Mouse (Mus musculus) lung, postnatal 0 days (tissue): ENCODE measurements around the gene Igsf3. TPM values are rescaled to one million over a fixed set of nuclear protein-coding genes. Genes with fewer than 3 reads are reported as not detected.
"Not testable (repeated sequence)": the region's sequence is repeated elsewhere in the genome, so short reads cannot be mapped to it uniquely, and the experiment has no call there.

Experiments used
- ATAC-seq: fragments of 200-750 bp; cut with Nextera tagmentation; 2 replicates; pipeline ENCODE4 v1.8.0; 2017; ENCODE audit warnings: moderate library complexity
- DNase-seq: peaks from one replicate; pipeline ENCODE4 v3.0.0-alpha.2; 2016; ENCODE audit warnings: low spot score
- H3K27ac ChIP-seq: fragments of 300-500 bp; sonication (generic); 2 replicates; pipeline ENCODE4 v1.5.1; 2014; ENCODE audit warnings: antibody characterized with exemption, mild to moderate bottlenecking, low read length, mixed read lengths
- H3K27me3 ChIP-seq: fragments of 300-500 bp; sonication (generic); replicated peaks from 2 replicates; pipeline ENCODE4 v1.6.1; 2014; ENCODE audit warnings: low read length, mixed read lengths; ENCODE audit not compliant: insufficient read depth
- H3K36me3 ChIP-seq: fragments of 300-500 bp; sonication (generic); 2 replicates; pipeline ENCODE4 v1.6.1; 2014; ENCODE audit warnings: low read length, mixed read lengths; ENCODE audit not compliant: insufficient read depth
- H3K4me1 ChIP-seq: fragments of 300-500 bp; sonication (generic); 2 replicates; pipeline ENCODE4 v1.6.1; 2014; ENCODE audit warnings: antibody characterized with exemption, low read depth, low read length, mixed read lengths; ENCODE audit not compliant: insufficient read depth
- H3K4me2 ChIP-seq: fragments of 300-500 bp; sonication (generic); replicated peaks from 2 replicates; pipeline ENCODE4 v1.6.1; 2014; ENCODE audit warnings: low read depth, mild to moderate bottlenecking, low read length, moderate library complexity, mixed read lengths
- H3K4me3 ChIP-seq: fragments of 300-500 bp; sonication (generic); 2 replicates; pipeline ENCODE4 v1.5.1; 2014; ENCODE audit warnings: low read depth, low read length
- H3K9ac ChIP-seq: fragments of 300-500 bp; sonication (generic); replicated peaks from 2 replicates; pipeline ENCODE4 v1.6.1; 2014; ENCODE audit warnings: low read depth, mild to moderate bottlenecking
- H3K9me3 ChIP-seq: fragments of 300-500 bp; sonication (generic); 2 replicates; pipeline ENCODE4 v1.6.1; 2016; ENCODE audit warnings: low read length, mixed read lengths
- CTCF ChIP-seq: IDR thresholded peaks from 2 replicates; pipeline ENCODE4 v1.5.1; 2016; ENCODE audit warnings: antibody characterized with exemption, mild to moderate bottlenecking
- EP300 ChIP-seq: IDR thresholded peaks from 2 replicates; pipeline ENCODE4 v1.6.1; 2016; ENCODE audit warnings: antibody characterized with exemption, mild to moderate bottlenecking, control low read depth
- WGBS: fragments of 180-500 bp; shearing (Covaris S2); extraction: QIAGEN DNeasy Blood & Tissue Kit; methylation state at CpG from one replicate; pipeline ENCODE4 v1.1.7; 2014; 5-methylcytosine and 5-hydroxymethylcytosine counted together
- polyA plus RNA-seq: library from polyadenylated mRNA; unstranded; fragments of >200 nt; fragmentation: Nextera tagmentation; extraction: Ambion mirVana; gene quantifications from 2 replicates; pipeline ENCODE4 v1.2.1, GENCODE M21; 2015

Igsf3 gene
- polyA plus RNA-seq, 1 experiment from 2014 or later = 16.9 TPM

DNA sequence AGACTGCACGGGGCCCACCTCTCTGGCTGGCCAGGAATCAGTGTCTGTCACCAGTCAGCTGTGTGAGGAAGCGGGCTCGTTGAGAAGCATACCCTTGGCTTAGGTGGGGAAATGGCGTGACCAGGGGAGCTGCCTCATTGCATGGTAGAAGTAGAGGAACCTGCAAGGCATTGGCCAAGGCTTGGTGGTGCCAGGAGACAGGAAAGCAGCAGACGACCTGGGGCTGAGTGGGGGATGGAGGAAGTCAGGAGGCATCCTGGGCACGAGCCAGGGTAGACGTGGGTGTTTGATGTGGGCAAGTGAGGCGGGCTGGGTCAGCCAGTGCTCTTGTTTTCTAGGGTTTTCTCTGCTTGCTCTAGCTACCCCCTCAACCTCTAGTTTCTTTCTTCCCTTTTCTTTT, 30.7 kb downstream of the Igsf3 start:
- H3K36me3 ChIP-seq = no peaks in the 10 kb centered on the region
- H3K4me1 ChIP-seq = peaks cover 16% of the 10 kb centered on the region; the same call in 1 of the 2 replicates
- no peaks in the 10 kb centered on the region for H3K9me3 ChIP-seq
- no peak overlapping the region for H3K9ac ChIP-seq
- no peak overlapping the region for H3K4me3 ChIP-seq
- no peak overlapping the region for H3K4me2 ChIP-seq
- no peak overlapping the region for H3K27ac ChIP-seq
- TF ChIP-seq EP300 = no peak
- no peak for TF ChIP-seq CTCF
- no peaks in the 10 kb centered on the region for H3K27me3 ChIP-seq
- 47% methylated on average over 8 of the region's 8 CpGs for WGBS
- ATAC-seq = no peak
- no peak for DNase-seq

GRCm38 (mm10) chr3:101408953-101409750, 32.3 kb downstream of the Igsf3 start:
- H3K27me3 ChIP-seq = no peaks in the 10 kb centered on the region
- no peak for TF ChIP-seq CTCF
- TF ChIP-seq EP300 = no peak
- no peak overlapping the region for H3K9ac ChIP-seq
- ATAC-seq (0 out of 2 replicates have a peak, but pooled peaks have one; percentile 10), DNase-seq (peak; percentile 37)
- peaks cover 16% of the 10 kb centered on the region; the same call in 1 of the 2 replicates for H3K4me1 ChIP-seq
- no peaks in the 10 kb centered on the region for H3K36me3 ChIP-seq
- no peak overlapping the region; the same call in 1 of the 2 replicates for H3K4me2 ChIP-seq
- no peaks in the 10 kb centered on the region for H3K9me3 ChIP-seq
- H3K4me3 ChIP-seq = no peak overlapping the region
- H3K27ac ChIP-seq = 0 out of 2 replicates have a peak overlapping the region, but pooled peaks have one; percentile 14
- 44% methylated on average over 20 of the region's 20 CpGs for WGBS

GRCm38 (mm10) chr3:101410202-101410601, 33.3 kb downstream of the Igsf3 start:
- TF ChIP-seq CTCF (no peak), EP300 (no peak)
- ATAC-seq (no peak), DNase-seq (no peak)
- peaks cover 12% of the 10 kb centered on the region; the same call in 1 of the 2 replicates for H3K4me1 ChIP-seq
- no peaks in the 10 kb centered on the region for H3K36me3 ChIP-seq
- H3K27ac ChIP-seq = no peak overlapping the region
- no peaks in the 10 kb centered on the region for H3K27me3 ChIP-seq
- H3K9ac ChIP-seq = no peak overlapping the region
- no peak overlapping the region for H3K4me3 ChIP-seq
- H3K4me2 ChIP-seq = no peak overlapping the region
- WGBS = 43% methylated on average over 2 of the region's 2 CpGs
- no peaks in the 10 kb centered on the region for H3K9me3 ChIP-seq

DNA sequence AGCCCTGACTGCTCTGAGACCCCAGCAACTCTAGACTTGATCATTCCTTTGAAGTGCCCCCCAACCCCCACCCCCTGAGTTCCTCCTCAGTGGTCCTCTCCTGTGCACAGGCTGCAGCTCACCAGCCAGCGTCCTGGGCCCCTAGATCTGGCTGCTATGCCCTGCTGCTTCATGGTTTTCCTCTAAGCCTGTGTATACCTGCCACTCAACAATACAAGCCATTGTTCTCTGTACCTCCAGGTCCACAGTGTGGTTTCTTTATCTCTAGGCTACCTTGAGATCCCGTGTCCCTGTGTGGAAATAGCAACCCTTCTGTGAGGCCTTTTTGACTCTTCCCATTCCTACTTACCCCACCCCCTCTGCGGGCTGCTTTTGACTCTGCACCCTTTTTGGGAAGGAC, 33.9 kb downstream of the Igsf3 start:
- no peak overlapping the region for H3K27ac ChIP-seq
- WGBS = 46% methylated on average over 3 of the region's 3 CpGs
- no peak for TF ChIP-seq CTCF
- no peak for TF ChIP-seq EP300
- H3K4me2 ChIP-seq = no peak overlapping the region
- peaks cover 8% of the 10 kb centered on the region; the same call in 1 of the 2 replicates for H3K4me1 ChIP-seq
- no peaks in the 10 kb centered on the region for H3K36me3 ChIP-seq
- H3K9me3 ChIP-seq = no peaks in the 10 kb centered on the region
- DNase-seq (no peak), ATAC-seq (no peak)
- H3K9ac ChIP-seq = no peak overlapping the region
- no peaks in the 10 kb centered on the region for H3K27me3 ChIP-seq
- no peak overlapping the region for H3K4me3 ChIP-seq

DNA sequence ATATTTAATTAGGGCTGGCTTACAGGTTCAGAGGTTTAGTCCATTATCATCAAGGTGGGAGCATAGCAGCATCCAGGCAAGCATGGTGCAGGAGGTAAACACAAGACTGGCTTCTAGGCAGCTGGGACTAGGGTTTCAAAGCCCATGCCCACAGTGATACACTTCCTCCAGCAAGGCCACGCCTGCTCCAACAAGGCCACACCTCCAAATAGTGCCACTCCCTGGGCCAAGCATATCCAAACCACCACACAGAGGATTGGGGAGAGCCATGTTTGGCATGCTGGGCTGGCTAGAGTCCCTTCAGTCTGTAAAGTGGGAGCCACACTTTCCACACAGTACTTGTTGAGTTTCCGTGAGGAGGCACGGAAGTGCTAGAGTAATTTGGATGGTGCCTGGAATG, 34.7 kb downstream of the Igsf3 start:
- Histone ChIP-seq H3K27me3 (no peaks in the 10 kb centered on the region), H3K4me2 (no peak overlapping the region), H3K36me3 (no peaks in the 10 kb centered on the region), H3K4me1 (peaks cover 3% of the 10 kb centered on the region; the same call in 1 of the 2 replicates), H3K9me3 (no peaks in the 10 kb centered on the region), H3K9ac (no peak overlapping the region), H3K4me3 (no peak overlapping the region), H3K27ac (no peak overlapping the region)
- ATAC-seq (no peak), DNase-seq (no peak)
- WGBS = 64% methylated on average over 3 of the region's 3 CpGs
- TF ChIP-seq CTCF (no peak), EP300 (no peak)

DNA sequence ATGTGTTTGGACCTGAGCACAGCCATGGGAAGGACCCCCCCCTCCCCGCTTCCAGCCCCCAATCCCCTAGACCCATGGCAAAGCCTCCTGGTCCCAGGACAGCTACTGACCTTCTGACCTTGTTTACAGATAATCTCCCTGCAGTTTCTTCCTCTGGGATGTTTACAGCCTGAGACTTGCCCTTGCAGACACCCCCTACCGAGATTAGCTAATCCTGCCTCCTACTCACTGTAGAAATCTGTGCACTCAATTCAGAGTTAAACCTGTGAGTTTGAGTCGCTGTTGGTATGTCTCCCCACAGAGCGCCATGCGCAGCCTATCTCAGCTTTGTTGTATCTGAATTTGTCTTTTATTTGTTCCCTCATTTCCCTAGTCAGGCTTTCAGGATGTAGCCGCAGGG, 35.2 kb downstream of the Igsf3 start:
- Histone ChIP-seq H3K27me3 (no peaks in the 10 kb centered on the region), H3K9ac (no peak overlapping the region), H3K9me3 (no peaks in the 10 kb centered on the region), H3K4me2 (no peak overlapping the region), H3K4me1 (no peaks in the 10 kb centered on the region), H3K4me3 (no peak overlapping the region), H3K36me3 (no peaks in the 10 kb centered on the region), H3K27ac (no peak overlapping the region)
- 77% methylated on average over 6 of the region's 6 CpGs for WGBS
- no peak for DNase-seq
- TF ChIP-seq EP300 (no peak), CTCF (no peak)
- no peak for ATAC-seq

DNA sequence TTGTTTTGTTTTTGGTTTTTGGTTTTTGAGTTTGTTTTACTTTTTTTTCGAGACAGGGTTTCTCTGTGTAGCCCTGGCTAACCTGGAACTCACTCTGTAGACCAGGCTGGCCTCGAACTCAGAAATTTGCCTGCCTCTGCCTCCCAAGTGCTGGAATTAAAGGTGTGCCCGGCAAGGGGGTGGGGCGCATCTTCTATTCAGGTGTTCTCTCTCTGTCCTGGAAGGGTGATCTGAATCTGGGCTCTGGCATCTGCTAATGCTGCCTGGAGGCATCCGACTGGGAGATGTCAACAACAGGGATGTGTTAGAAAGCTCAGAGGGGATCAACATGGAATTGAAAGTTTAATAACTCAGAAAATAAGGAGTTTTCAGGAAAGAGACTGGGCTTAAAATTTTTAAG, 36.1 kb downstream of the Igsf3 start:
- 96% methylated on average over 5 of the region's 5 CpGs for WGBS
- H3K27me3 ChIP-seq, ATAC-seq, DNase-seq, H3K36me3 ChIP-seq, H3K9me3 ChIP-seq, H3K27ac ChIP-seq, H3K4me1 ChIP-seq, H3K9ac ChIP-seq, H3K4me3 ChIP-seq, H3K4me2 ChIP-seq: not testable (repeated sequence)
